Mouse (Mus musculus): ENCODE measurements around the gene Cir1. TPM values are rescaled to one million over a fixed set of nuclear protein-coding genes. Genes with fewer than 3 reads are reported as not detected.

Gene Cir1
- total RNA-seq, 2 experiments from 2014 or later: 9.9 to 14.0 TPM

Other genes with a start within 250 kb of the Cir1 start
- gene Ola1, start 93.8 kb downstream of the Cir1 start, total RNA-seq (2014; fragmentation: Nextera tagmentation): 114 and 138 TPM in 2 replicates
- 177 and 178 TPM in 2 replicates for gene Ola1, start 93.8 kb downstream of the Cir1 start, total RNA-seq (2017)
- not detected in 2 replicates for gene Sp9, start 40.8 kb downstream of the Cir1 start, total RNA-seq (2014; fragmentation: Nextera tagmentation)
- gene Sp9, start 40.8 kb downstream of the Cir1 start, total RNA-seq (2017): not detected in 2 replicates
- gene Scrn3, start 100 bp downstream of the Cir1 start, total RNA-seq (2014; fragmentation: Nextera tagmentation): 5.5 and 9.2 TPM in 2 replicates
- gene Scrn3, start 100 bp downstream of the Cir1 start, total RNA-seq (2017): 9.0 and 9.6 TPM in 2 replicates
- gene Gpr155, start 73.9 kb upstream of the Cir1 start, total RNA-seq (2014; fragmentation: Nextera tagmentation): not detected in 2 replicates
- gene Gpr155, start 73.9 kb upstream of the Cir1 start, total RNA-seq (2017): not detected in 2 replicates
- 34.1 and 36.1 TPM in 2 replicates for gene Wipf1, start 217.0 kb upstream of the Cir1 start, total RNA-seq (2014; fragmentation: Nextera tagmentation)
- gene Wipf1, start 217.0 kb upstream of the Cir1 start, total RNA-seq (2017): 12.2 and 17.3 TPM in 2 replicates